Mouse (Mus musculus) MEL (cell line): ENCODE data around the gene Ssu2. TPM values are rescaled to one million over a fixed set of nuclear protein-coding genes. Genes with fewer than 3 reads are reported as not detected.

ENCODE experiments used
- DNase-seq: peaks from one replicate; pipeline ENCODE4 v3.0.0; 2011; ENCODE audit warnings: low read depth, low spot score
- H3K27ac ChIP-seq: 2 replicates; pipeline ENCODE4 v1.5.1; 2012; ENCODE audit warnings: low read depth, mild to moderate bottlenecking, control low read depth, low read length, moderate library complexity; ENCODE audit not compliant: control insufficient read depth
- H3K27me3 ChIP-seq, 2 experiments: fragments of 150-350 bp in 1 of 2; sonication (generic) in 1 of 2; 2 replicates each; pipeline ENCODE4 v1.6.1; 2012; ENCODE audit warnings: low read length in 2 of 2, mild to moderate bottlenecking in 2 of 2, improper control_type of control experiment in 1 of 2, moderate library complexity in 1 of 2; ENCODE audit not compliant: insufficient read depth in 2 of 2, control insufficient read depth in 1 of 2
- H3K36me3 ChIP-seq, 2 experiments: 2 replicates each; pipeline ENCODE4 v1.6.1; 2012 to 2014; ENCODE audit warnings: low read length in 2 of 2, improper control_type of control experiment in 1 of 2, inconsistent platforms in 1 of 2, mild to moderate bottlenecking in 1 of 2; ENCODE audit not compliant: insufficient read depth in 2 of 2, control insufficient read depth in 1 of 2
- H3K4me1 ChIP-seq, 2 experiments: fragments of 150-350 bp in 1 of 2; sonication (generic) in 1 of 2; 2 replicates each; pipeline ENCODE4 v1.6.1; 2012; ENCODE audit warnings: low read length in 2 of 2, improper control_type of control experiment in 1 of 2, mild to moderate bottlenecking in 1 of 2; ENCODE audit not compliant: insufficient read depth in 2 of 2, control insufficient read depth in 1 of 2
- H3K4me3 ChIP-seq, 2 experiments: fragments of 150-350 bp in 1 of 2; sonication (generic) in 1 of 2; 2 replicates each; pipeline ENCODE4 v1.5.1; 2012; ENCODE audit warnings: low read depth in 2 of 2, low read length in 2 of 2, mild to moderate bottlenecking in 2 of 2, moderate library complexity in 2 of 2, control low read depth in 1 of 2, improper control_type of control experiment in 1 of 2; ENCODE audit not compliant: control insufficient read depth in 1 of 2, insufficient read depth in 1 of 2
- H3K79me2 ChIP-seq: 2 replicates; pipeline ENCODE4 v1.6.1; 2012; ENCODE audit warnings: mild to moderate bottlenecking, low read length, moderate library complexity; ENCODE audit not compliant: control insufficient read depth, poor library complexity, insufficient read depth
- H3K9ac ChIP-seq: 2 replicates; pipeline ENCODE4 v1.6.1; 2012; ENCODE audit warnings: low read depth, mild to moderate bottlenecking, control low read depth, low read length, moderate library complexity; ENCODE audit not compliant: control insufficient read depth, poor library complexity, severe bottlenecking
- H3K9me3 ChIP-seq: fragments of 150-350 bp; sonication (generic); replicated peaks from 2 replicates; pipeline ENCODE4 v1.6.1; 2012; ENCODE audit warnings: mild to moderate bottlenecking, low read length, improper control_type of control experiment, moderate library complexity; ENCODE audit not compliant: insufficient read depth
- CHD1 ChIP-seq: IDR thresholded peaks from 2 replicates; pipeline ENCODE4 v1.6.1; 2012; ENCODE audit warnings: low read depth, mild to moderate bottlenecking, inconsistent platforms, low read length, improper control_type of control experiment
- CHD2 ChIP-seq: IDR thresholded peaks from 2 replicates; pipeline ENCODE4 v1.6.1; 2011; ENCODE audit warnings: low read length, improper control_type of control experiment
- EP300 ChIP-seq, 2 experiments: IDR thresholded peaks; 2 replicates each; pipeline ENCODE4 v1.6.1; 2011; ENCODE audit warnings: improper control_type of control experiment in 2 of 2, low read length in 2 of 2, low read depth in 1 of 2, mild to moderate bottlenecking in 1 of 2
- GATA1 ChIP-seq: IDR thresholded peaks from 2 replicates; pipeline ENCODE4 v1.6.1; 2011; ENCODE audit warnings: low read depth, low read length, improper control_type of control experiment
- JUND ChIP-seq: IDR thresholded peaks from 2 replicates; pipeline ENCODE4 v1.6.1; 2011; ENCODE audit warnings: low read depth, mild to moderate bottlenecking, improper control_type of control experiment, low read length
- KAT2A ChIP-seq: conservative IDR thresholded peaks from 2 replicates; pipeline ENCODE4 v1.6.1; 2012; ENCODE audit warnings: low read depth, low read length, improper control_type of control experiment, inconsistent platforms
- MAFK ChIP-seq: IDR thresholded peaks from 2 replicates; pipeline ENCODE4 v1.6.1; 2011; ENCODE audit warnings: low read depth, mild to moderate bottlenecking, low read length, improper control_type of control experiment, borderline replicate concordance
- MAZ ChIP-seq: IDR thresholded peaks from 2 replicates; pipeline ENCODE4 v1.6.1; 2012; ENCODE audit warnings: low read depth, mild to moderate bottlenecking, inconsistent platforms, low read length, improper control_type of control experiment
- MEF2A ChIP-seq: IDR thresholded peaks from 2 replicates; pipeline ENCODE4 v1.6.1; 2014; ENCODE audit warnings: low read depth, mild to moderate bottlenecking, inconsistent platforms, low read length, improper control_type of control experiment; ENCODE audit not compliant: poor library complexity, insufficient replicate concordance, severe bottlenecking; ENCODE audit errors: extremely low read depth
- MXI1 ChIP-seq: IDR thresholded peaks from 2 replicates; pipeline ENCODE4 v1.6.1; 2011; ENCODE audit warnings: mild to moderate bottlenecking, low read depth, low read length, improper control_type of control experiment
- MYB ChIP-seq: IDR thresholded peaks from 2 replicates; pipeline ENCODE4 v1.6.1; 2011; ENCODE audit warnings: mild to moderate bottlenecking, low read depth, low read length, improper control_type of control experiment
- NELFE ChIP-seq: IDR thresholded peaks from 2 replicates; pipeline ENCODE4 v1.6.1; 2011; ENCODE audit warnings: low read depth, low read length, improper control_type of control experiment
- NRF1 ChIP-seq: IDR thresholded peaks from 2 replicates; pipeline ENCODE4 v1.6.1; 2014; ENCODE audit warnings: low read depth, mild to moderate bottlenecking, inconsistent platforms, low read length, improper control_type of control experiment, moderate library complexity; ENCODE audit not compliant: poor library complexity, insufficient read depth, severe bottlenecking
- POLR2AphosphoS5 ChIP-seq: IDR thresholded peaks from 2 replicates; pipeline ENCODE4 v1.6.1; 2012; ENCODE audit warnings: low read depth, borderline replicate concordance, mild to moderate bottlenecking, inconsistent platforms, low read length, moderate library complexity, mixed read lengths
- RAD21 ChIP-seq: IDR thresholded peaks from 2 replicates; pipeline ENCODE4 v1.6.1; 2011; ENCODE audit warnings: mild to moderate bottlenecking, low read depth, low read length, improper control_type of control experiment
- RCOR1 ChIP-seq: IDR thresholded peaks from 2 replicates; pipeline ENCODE4 v1.6.1; 2012; ENCODE audit warnings: low read depth, mild to moderate bottlenecking, inconsistent platforms, low read length, improper control_type of control experiment
- SIN3A ChIP-seq: IDR thresholded peaks from 2 replicates; pipeline ENCODE4 v1.6.1; 2012; ENCODE audit warnings: low read length, improper control_type of control experiment, inconsistent platforms
- SMC3 ChIP-seq: IDR thresholded peaks from 2 replicates; pipeline ENCODE4 v1.6.1; 2011; ENCODE audit warnings: low read depth, low read length, improper control_type of control experiment
- TAL1 ChIP-seq: IDR thresholded peaks from 2 replicates; pipeline ENCODE4 v1.6.1; 2012; ENCODE audit warnings: mild to moderate bottlenecking, inconsistent platforms, low read length, moderate library complexity, mixed read lengths
- TCF12 ChIP-seq: IDR thresholded peaks from 2 replicates; pipeline ENCODE4 v1.6.1; 2014; ENCODE audit warnings: low read depth, mild to moderate bottlenecking, inconsistent platforms, low read length, improper control_type of control experiment, moderate library complexity
- ZKSCAN1 ChIP-seq: IDR thresholded peaks from 2 replicates; pipeline ENCODE4 v1.6.1; 2012; ENCODE audit warnings: low read depth, mild to moderate bottlenecking, inconsistent platforms, low read length, improper control_type of control experiment, moderate library complexity
- ZNF384 ChIP-seq: IDR thresholded peaks from 2 replicates; pipeline ENCODE4 v1.6.1; 2012; ENCODE audit warnings: low read depth, mild to moderate bottlenecking, inconsistent platforms, low read length, improper control_type of control experiment
- polyA plus RNA-seq, 2 experiments: library from polyadenylated mRNA; stranded (reverse) in 1 of 2; unstranded in 1 of 2; fragments of >175 nt in 1 of 2; fragments of >200 nt in 1 of 2; gene quantifications; 2 replicates each; pipeline versions ENCODE4 v1.2.1 to v1.2.4; 2012; ENCODE audit warnings: low replicate concordance in 2 of 2, low read depth in 1 of 2; ENCODE audit not compliant: insufficient read length in 2 of 2, insufficient read depth in 1 of 2, missing spikeins in 1 of 2
- total RNA-seq: library from RNA; depleted of rRNA; stranded (reverse); fragments of 300-350 nt; gene quantifications from 2 replicates; pipeline ENCODE4 v1.2.3, GENCODE M21; 2012

The Ssu2 gene
- total and polyA plus RNA-seq, 3 experiments = not detected

DNA sequence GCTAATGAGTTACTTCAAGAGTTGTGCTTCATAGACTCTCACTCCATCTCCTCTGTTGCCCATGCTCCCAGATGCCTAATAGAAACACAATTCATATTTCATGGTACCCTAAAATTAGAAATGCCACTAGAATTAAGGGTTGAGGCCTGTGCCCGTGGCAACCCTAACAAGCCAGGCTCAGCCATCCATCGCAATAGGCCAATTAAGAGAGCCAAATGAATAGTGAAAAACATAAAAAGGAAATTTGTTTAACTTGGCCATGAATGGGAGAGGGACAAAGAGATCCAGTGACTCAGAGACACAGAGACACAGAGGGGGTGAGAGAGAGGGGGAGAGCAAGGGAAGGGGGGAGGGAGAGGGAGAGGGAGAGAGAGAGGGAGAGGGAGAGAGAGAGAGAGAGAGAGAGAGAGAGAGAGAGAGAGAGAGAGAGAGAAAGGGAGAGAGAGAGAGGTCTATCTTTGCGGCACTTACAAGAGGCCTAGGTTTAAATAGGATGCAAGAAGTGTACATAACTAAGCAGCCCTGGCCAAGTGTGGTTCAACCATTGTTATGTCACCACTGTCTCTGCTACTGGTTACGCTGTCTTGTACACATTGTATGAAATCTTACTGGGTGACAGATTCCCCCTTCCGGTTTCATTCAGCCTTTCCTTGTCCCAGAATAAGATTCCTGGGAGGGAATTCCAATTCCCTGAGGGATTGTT lies 57.2 kb downstream of the Ssu2 start:
- H3K9ac ChIP-seq = no peak overlapping the region
- H3K27me3 ChIP-seq = no peaks in the 10 kb centered on the region
- H3K36me3 ChIP-seq = no peaks in the 10 kb centered on the region
- TF ChIP-seq MXI1 = no peak
- TF ChIP-seq NELFE = no peak
- TF ChIP-seq ZKSCAN1 = no peak
- no peak for TF ChIP-seq SMC3
- TF ChIP-seq MAZ = no peak
- no peak for TF ChIP-seq MAFK
- TF ChIP-seq EP300 (IDR thresholded peaks at IDR 0.05; ENCODE audit: low read depth in 1 of 2, low read length in 2 of 2) = no peak
- no peak for TF ChIP-seq KAT2A
- no peak for TF ChIP-seq CHD2
- no peak for TF ChIP-seq ZNF384
- no peak for TF ChIP-seq TAL1
- TF ChIP-seq POLR2AphosphoS5 = no peak
- no peak for TF ChIP-seq TCF12
- TF ChIP-seq MEF2A = no peak
- no peak for TF ChIP-seq RCOR1
- H3K4me3 ChIP-seq = no peak overlapping the region
- no peak for DNase-seq
- no peaks in the 10 kb centered on the region for H3K9me3 ChIP-seq
- H3K79me2 ChIP-seq = no peaks in the 10 kb centered on the region
- H3K4me1 ChIP-seq = no peaks in the 10 kb centered on the region
- H3K27ac ChIP-seq = no peak overlapping the region

DNA sequence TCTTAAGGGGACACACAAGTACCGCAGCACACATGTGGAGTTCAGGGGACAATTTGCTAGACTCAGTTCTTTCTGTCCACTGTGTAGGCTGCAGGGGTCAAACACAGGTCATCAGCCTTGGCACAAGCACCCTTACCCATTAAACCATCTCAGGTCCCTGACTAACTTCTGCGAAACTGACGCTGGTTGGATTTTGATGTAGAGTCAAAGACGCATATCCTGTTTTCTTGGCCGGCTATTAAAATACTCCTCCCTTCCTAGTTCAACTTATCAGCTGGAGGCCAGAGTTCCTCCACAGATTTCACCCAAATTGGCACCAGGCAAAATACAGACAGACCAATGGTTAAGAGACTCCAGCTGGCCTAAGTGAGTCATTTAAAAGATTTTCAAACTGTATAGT lies 60.0 kb downstream of the Ssu2 start:
- TF ChIP-seq NRF1 = no peak
- no peak for TF ChIP-seq NELFE
- no peak for TF ChIP-seq TCF12
- TF ChIP-seq JUND = no peak
- TF ChIP-seq GATA1 = no peak
- no peak for TF ChIP-seq RAD21
- TF ChIP-seq SIN3A = no peak
- no peak for TF ChIP-seq MYB
- TF ChIP-seq CHD1 = no peak
- TF ChIP-seq, all 39 proteins: peak for 0
- no peak for DNase-seq
- no peaks in the 10 kb centered on the region for H3K9me3 ChIP-seq
- H3K36me3 ChIP-seq = no peaks in the 10 kb centered on the region
- no peak overlapping the region for H3K27ac ChIP-seq
- H3K4me1 ChIP-seq = no peaks in the 10 kb centered on the region
- H3K27me3 ChIP-seq = no peaks in the 10 kb centered on the region
- no peak overlapping the region for H3K9ac ChIP-seq
- H3K4me3 ChIP-seq = no peak overlapping the region
- no peaks in the 10 kb centered on the region for H3K79me2 ChIP-seq
